Mouse (Mus musculus) kidney, adult 11 months (tissue): ENCODE measurements around the gene Klf1.
"Not testable (repeated sequence)": the region's sequence is repeated elsewhere in the genome, so short reads cannot be mapped to it uniquely, and the experiment has no call there.

ENCODE experiments used
- DNase-seq: peaks from one replicate; pipeline ENCODE4 v3.0.0; 2022

Klf1 gene

GRCm38 (mm10) chr8:84907979-84908378 lies 6.3 kb downstream of the Klf1 start:
- not testable (repeated sequence) for DNase-seq

- peak; percentile 97 for DNase-seq
Measured at GRCm38 (mm10) chr8:84908421-84909161, 6.9 kb downstream of the Klf1 start, which contains the start of gene Dnase2a. Dnase2a (plus strand) TSS chr8:84908560.

GRCm38 (mm10) chr8:84909162-84909767 lies 7.5 kb downstream of the Klf1 start:
- DNase-seq, result no peak

DNA sequence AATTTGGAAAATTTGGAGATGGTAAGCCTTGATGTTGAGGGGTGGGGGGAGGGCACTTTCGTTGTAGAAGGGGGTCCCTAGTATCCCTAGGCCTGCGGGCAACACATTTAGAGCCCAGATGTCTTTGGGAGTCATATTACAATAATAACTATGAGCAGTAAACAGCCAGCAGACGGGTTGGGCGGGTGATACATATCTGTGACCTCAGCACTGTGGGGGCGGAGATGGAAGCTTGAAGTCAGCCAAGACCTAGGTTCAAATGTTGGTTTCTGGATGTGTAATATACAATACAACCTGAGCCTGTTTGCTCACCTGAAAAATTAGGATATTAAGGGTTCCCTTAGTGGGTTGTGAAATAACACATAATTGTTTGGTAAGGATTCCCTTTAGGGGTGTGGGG lies 8.2 kb downstream of the Klf1 start:
- DNase-seq, result no peak

GRCm38 (mm10) chr8:84910551-84910950 lies 8.8 kb downstream of the Klf1 start:
- no peak for DNase-seq

DNA sequence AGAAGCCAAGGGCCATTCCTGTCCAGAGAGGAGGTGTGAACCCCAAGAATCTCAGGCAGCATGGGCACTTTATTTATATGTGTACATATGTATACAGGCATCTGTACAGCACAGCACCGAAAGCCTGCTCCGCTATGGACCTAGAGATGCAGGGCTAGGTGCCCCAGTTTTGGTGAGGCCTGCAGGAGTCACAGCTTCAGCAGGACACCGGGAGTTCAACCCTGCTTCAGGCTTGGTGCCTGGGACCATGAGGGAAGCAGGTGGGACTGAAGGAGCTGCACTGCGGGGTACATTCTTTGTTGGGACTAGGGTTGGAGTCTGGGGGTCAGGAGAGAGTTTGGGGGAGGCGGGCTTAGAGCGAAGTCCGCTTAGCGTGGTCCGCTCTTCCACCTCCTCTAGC lies 10.1 kb downstream of the Klf1 start:
- no peak for DNase-seq

DNA sequence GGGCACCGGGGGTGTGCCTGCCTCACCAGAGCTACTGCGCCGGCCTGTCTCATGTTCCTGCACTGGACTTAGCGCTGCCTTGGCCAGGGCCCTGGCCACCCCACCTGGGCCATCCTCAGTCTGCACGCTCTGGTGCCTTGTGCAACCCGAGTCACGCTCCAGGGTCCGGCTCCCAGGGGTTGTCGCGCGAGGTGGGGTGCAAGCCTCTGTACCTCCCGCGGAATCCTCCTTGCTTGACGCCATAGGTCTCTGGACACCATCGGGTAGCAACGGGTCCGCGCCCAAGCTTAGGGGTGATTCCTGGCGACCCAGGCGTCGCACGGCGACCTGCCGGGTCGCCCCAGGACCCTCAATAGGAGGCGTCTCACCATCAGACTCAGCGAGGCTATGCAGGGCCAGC lies 10.7 kb downstream of the Klf1 start:
- no peak for DNase-seq

GRCm38 (mm10) chr8:84912895-84913501 lies 11.3 kb downstream of the Klf1 start:
- DNase-seq, result peak; percentile 83

DNA sequence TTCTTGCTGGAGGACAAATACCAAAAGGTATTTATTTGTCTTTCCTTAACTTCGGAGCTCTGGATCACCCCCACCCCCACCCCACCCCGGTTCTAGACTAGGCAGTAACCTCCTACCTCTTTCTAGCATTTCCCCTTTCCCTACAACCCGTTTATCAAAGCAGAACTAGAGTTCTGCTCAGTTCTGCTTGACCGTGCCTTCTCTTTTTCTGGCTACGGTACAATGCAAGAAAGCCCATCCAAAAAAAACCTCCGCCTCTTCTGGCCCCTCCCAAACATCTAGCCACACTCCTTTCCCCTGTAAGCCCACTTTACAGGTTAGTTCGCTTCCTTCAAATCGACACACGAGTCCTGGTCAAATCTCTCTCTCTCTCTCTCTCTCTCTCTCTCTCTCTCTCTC lies 11.8 kb downstream of the Klf1 start:
- no peak for DNase-seq

GRCm38 (mm10) chr8:84913960-84914359 lies 12.2 kb downstream of the Klf1 start:
- no peak for DNase-seq

DNA sequence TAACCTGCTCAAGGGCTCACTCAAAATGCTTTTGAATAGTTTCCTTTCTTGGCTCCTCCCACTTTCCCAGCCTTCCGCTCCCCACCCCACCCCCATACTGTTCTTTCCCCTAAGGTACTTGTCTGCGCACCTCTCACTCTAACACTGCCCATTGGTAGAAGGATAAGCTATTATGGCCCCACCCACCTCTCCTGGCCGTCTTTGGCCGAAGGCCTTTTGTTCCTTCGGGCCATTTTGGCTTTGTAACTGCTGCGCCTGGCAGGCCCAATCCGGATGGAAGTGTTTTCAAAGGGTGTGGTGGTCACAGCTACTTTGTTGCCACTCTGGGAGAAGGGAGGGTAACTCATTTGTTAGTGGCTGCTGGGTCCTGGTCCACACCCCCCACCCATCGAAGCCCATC lies 13.5 kb downstream of the Klf1 start:
- DNase-seq, result no peak

GRCm38 (mm10) chr8:84917781-84918180 lies 16.1 kb downstream of the Klf1 start:
- DNase-seq, result no peak

- DNase-seq, result no peak
Measured at GRCm38 (mm10) chr8:84918646-84919045, 16.9 kb downstream of the Klf1 start.

DNA sequence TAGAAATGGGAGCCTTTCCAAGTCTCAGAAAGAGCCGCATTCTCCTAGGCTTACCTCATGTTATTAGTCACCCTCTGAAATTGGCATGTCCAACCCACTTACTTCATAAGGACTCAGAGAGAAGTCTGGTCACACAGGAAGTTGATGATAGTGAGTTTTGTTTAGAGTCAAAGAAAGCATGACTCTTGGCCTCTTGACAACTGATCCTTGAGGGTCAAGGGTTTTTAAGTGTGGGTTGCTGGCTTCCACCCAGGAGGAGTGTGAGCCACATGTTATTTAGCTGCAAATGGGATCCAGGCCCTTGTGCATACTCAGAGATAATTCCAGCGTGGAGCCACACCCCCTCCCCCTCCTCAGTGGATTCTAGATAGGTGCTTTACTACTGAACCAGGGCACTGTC lies 19.9 kb downstream of the Klf1 start:
- no peak for DNase-seq

- no peak for DNase-seq
Measured at GRCm38 (mm10) chr8:84925557-84925956, 23.8 kb downstream of the Klf1 start.

GRCm38 (mm10) chr8:84927513-84927912 lies 25.8 kb downstream of the Klf1 start:
- DNase-seq, result no peak

- DNase-seq, result peak; percentile 48
Measured at GRCm38 (mm10) chr8:84928456-84929306, 27.0 kb downstream of the Klf1 start.

DNA sequence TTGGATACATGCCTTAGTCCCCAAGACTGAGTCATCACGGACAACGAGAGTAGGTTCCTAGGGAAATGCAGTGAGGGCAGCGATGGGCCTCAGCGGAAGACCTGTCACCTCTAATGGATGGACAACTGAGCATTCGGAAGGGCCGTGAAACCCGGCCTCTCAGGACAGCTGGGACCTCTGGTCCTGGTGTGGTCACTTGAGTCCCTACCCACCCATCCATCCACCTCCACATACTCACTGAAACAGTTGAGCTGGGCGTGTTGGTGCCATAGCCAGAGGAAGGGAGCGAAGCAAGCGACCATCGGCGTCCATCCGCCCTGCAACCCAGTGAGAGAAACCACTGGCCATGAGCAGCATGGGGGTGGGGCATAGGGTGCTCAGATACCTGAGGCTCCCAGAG lies 28.9 kb downstream of the Klf1 start:
- DNase-seq, result no peak

DNA sequence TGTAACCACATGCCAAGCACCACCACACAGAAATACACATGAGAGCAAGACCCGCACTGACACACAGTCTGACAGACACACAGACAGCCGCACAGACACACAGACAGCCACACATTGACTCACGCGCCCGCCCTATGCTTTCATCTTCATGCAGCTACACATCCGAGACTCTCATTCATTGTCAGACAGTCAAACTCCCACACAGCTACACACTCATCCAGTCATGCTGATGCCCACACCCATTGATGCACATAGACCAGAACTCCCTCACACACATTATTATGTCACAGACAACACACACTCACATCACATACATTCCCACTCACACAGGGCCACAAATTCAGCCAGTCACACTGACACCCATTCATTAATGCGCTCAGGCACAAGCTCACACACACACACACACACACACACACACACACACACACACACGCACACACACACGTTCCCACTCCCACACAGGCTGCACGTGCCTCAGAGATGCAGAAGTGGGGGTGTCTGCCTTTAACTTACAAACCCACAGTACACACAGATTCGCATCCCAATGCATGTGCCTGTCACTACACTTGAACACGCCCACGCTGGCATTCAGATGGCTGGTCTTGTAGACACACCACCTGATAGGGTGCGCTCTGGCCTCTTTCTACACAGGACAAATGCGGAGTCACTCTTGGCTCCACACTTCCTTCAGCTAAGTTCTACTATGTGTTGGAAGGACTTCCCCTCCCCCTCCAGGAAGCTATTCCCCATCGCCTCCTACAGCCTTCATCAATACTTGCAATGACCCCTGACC lies 32.2 kb downstream of the Klf1 start:
- DNase-seq, result no peak

- no peak for DNase-seq
Measured at GRCm38 (mm10) chr8:84934860-84935259, 33.1 kb downstream of the Klf1 start.

DNA sequence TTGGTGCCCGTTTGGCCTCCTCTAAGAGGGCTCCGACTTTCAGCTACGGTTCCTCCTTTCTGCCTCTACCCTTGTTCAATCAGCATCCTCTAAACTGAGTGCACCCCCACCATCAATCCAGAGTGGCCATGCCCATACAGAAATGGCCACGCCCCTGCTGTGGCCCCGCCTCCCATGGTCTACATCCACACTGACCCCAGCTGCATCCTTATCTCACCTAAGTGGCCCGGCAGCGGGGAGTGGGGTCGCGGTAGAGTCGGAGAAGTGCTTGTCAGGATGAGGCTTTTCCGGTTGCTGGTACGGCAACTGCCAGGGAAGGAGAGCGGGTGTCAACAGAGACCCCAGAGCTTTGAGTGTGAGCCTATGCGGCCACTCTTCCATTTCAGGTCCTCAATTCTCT lies 33.8 kb downstream of the Klf1 start:
- no peak for DNase-seq
